Mouse (Mus musculus): ENCODE results near the gene Ripply3. TPM values are rescaled to one million over a fixed set of nuclear protein-coding genes. Genes with fewer than 3 reads are reported as not detected.

Gene Ripply3
- polyA plus RNA-seq, 1 experiment, result 0.21 TPM

DNA sequence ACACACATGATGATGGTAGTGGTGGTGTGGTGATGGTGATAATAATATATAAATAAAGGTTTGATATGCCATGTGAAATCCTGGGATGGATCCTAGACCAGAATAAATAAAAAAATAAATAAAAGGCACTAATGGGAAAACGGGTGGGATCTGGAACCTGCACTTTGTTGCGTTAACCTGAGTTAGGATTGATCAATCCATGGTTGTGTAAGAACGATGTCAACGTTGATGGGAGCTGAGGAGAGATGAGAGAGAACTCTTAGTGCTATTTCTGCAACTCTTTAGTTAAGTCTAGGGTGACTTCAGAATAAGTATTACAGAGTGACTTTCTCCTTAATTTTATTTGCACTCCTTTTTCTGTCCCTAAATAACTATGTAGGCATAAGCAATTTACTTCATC is 27.0 kb upstream of the Ripply3 start:
- TF ChIP-seq CTCF (IDR thresholded peaks at IDR 0.05; ENCODE audit: extremely low read depth, insufficient read depth, low read length) (no peak), POLR2A (IDR thresholded peaks at IDR 0.05; ENCODE audit: extremely low read depth, insufficient read depth, low read length) (no peak)

DNA sequence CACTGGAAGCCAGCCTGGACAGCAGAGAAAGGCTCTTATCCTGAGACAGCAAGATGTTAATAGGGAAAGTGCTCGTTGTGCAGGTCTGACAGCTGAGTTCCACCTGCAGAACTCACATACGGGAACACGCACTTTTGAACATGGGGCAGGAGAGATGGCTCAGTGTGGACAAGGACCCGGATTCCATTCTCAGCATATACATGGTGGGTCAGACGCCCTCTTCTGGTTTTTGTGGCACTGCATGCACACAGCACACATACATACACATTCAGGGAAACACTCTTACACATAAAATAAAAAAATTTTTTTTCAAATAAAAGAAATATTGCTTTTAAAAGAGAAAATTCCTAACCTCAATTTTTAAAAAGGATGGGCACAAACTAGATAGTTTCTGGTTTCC is 26.5 kb upstream of the Ripply3 start:
- Histone ChIP-seq H3K27ac (ENCODE audit: insufficient read depth, low read length) (no peak overlapping the region), H3K4me3 (ENCODE audit: insufficient read depth, low read length) (no peak overlapping the region), H3K4me1 (ENCODE audit: control insufficient read depth, insufficient read depth, low read length) (no peaks in the 10 kb centered on the region)
- 0 out of 2 replicates have a peak, but pooled peaks have one; percentile 11 for TF ChIP-seq CTCF (IDR thresholded peaks at IDR 0.05; ENCODE audit: extremely low read depth, insufficient read depth, low read length)
- no peak for TF ChIP-seq POLR2A (IDR thresholded peaks at IDR 0.05; ENCODE audit: extremely low read depth, insufficient read depth, low read length)

More for the DNA sequence above, 27.0 kb upstream of the Ripply3 start:
- Histone ChIP-seq H3K27ac (ENCODE audit: insufficient read depth, low read length) (no peak overlapping the region), H3K4me1 (ENCODE audit: control insufficient read depth, insufficient read depth, low read length) (no peaks in the 10 kb centered on the region), H3K4me3 (ENCODE audit: insufficient read depth, low read length) (no peak overlapping the region)

DNA sequence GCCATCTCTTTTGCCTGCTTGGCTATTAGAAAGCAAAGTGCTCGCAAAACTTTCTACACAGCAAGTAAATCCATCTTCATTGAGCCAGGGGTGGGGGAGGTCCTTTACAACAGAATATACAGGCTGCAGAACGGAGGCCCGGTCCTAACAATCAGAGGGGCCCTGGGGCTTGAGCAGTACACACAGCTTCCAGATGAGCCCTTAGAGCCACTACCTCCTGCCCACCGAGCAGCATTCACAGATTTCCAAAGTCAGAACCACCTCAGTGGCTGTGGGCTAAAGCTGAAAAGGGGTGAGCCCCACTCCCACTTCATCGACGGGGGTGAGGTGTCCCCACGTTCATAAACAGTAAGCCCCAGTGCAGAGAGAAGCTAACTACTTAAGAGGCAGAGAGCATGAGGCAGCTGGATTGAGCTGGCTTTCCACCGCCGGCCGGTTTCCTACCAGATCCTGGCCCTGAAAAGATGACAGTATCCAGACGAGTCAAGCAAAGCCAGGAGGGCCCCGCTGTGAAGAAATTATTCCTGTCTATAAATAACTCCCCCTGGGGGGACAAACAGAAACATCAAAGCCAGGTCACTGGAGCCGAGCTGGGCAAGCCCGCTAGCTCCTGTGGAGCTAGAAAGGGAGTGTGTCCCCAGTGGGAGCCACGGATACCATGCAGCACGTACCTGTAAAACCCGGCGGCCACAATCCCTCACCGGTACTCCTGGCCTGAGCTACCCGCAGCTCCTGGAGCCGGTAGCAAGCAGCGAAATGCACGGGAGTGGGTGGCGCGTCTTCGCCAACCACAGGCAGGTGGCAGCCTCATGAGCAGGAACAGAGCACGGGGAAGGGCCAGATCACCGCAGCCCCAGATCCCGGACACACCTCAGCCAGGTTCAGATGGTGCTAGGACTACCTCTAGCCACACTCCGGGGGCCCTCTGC is 25.7 kb upstream of the Ripply3 start:
- Histone ChIP-seq H3K4me1 (ENCODE audit: control insufficient read depth, insufficient read depth, low read length) (no peaks in the 10 kb centered on the region), H3K27ac (ENCODE audit: insufficient read depth, low read length) (peak overlapping the region; percentile 43), H3K4me3 (ENCODE audit: insufficient read depth, low read length) (peak overlapping the region; percentile 34)
- peak; percentile 31; the same call in 1 of the 2 replicates for TF ChIP-seq POLR2A (IDR thresholded peaks at IDR 0.05; ENCODE audit: extremely low read depth, insufficient read depth, low read length)
- TF ChIP-seq CTCF (IDR thresholded peaks at IDR 0.05; ENCODE audit: extremely low read depth, insufficient read depth, low read length), result peak; percentile 40; the same call in 1 of the 2 replicates

DNA sequence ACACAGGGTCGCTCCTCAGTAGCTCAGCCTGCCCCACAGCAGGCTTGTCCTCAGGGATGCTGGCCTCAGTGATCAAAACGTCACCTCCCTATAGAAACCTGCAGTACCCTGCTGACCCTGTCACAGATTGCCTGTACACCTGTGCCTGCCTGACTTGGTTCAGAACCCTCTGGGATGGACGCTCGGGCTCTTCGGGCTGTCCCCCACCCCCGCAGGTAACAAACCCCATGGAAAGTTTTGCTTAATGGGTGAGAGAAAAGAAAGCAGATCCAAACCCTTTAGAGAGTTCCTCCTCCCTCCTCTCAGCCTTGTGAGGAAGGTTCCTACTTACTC is 25.1 kb upstream of the Ripply3 start:
- no peak overlapping the region for H3K27ac ChIP-seq (ENCODE audit: insufficient read depth, low read length)
- H3K4me1 ChIP-seq (ENCODE audit: control insufficient read depth, insufficient read depth, low read length), result peaks cover 2% of the 10 kb centered on the region; the same call in 1 of the 2 replicates
- TF ChIP-seq CTCF (IDR thresholded peaks at IDR 0.05; ENCODE audit: extremely low read depth, insufficient read depth, low read length), result no peak
- TF ChIP-seq POLR2A (IDR thresholded peaks at IDR 0.05; ENCODE audit: extremely low read depth, insufficient read depth, low read length), result no peak
- H3K4me3 ChIP-seq (ENCODE audit: insufficient read depth, low read length), result peak overlapping the region; percentile 34

DNA sequence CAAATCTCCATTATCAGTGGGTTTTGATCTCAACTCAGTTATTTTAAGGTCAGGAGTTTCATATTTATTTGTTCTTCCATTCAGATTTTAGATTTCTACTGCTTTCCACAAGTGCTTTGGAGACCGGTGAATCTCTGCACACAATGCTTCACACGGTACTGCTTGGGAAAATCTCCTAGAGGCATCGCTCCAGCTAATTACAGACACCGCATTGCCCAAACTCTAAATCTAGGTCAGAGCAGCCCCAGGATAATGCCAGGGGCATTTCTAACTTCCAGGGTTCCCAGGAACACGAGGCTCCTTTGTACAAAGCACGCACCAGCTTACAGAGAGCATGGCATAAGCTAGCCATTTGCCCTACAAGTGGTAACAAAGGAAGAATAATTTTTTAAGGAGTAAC is 20.7 kb upstream of the Ripply3 start:
- no peak for TF ChIP-seq CTCF (IDR thresholded peaks at IDR 0.05; ENCODE audit: extremely low read depth, insufficient read depth, low read length)
- no peak for TF ChIP-seq POLR2A (IDR thresholded peaks at IDR 0.05; ENCODE audit: extremely low read depth, insufficient read depth, low read length)
- Histone ChIP-seq H3K4me1 (ENCODE audit: control insufficient read depth, insufficient read depth, low read length) (peaks cover 4% of the 10 kb centered on the region; the same call in 1 of the 2 replicates), H3K4me3 (ENCODE audit: insufficient read depth, low read length) (no peak overlapping the region), H3K27ac (ENCODE audit: insufficient read depth, low read length) (peak overlapping the region; percentile 36; the same call in 1 of the 2 replicates)

DNA sequence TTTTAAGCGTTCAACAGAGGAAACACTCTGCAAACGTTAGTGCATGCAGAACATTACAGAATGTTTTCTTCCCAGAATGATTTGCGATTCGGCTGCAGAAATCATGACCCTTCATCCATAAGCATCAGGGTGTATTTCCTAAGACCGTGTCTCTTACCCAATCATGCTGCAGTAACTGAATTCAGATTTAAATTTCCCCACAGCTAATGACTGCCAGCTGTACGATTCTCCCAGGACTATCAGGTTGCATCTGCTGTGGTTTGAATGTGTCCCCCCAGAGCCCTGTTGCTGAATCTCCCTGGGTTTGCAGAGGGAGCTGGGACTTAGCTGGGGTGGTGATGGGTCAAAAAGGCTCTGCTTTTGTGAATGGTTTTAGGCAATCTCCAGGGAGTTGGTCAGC is 20.3 kb upstream of the Ripply3 start:
- TF ChIP-seq POLR2A (IDR thresholded peaks at IDR 0.05; ENCODE audit: extremely low read depth, insufficient read depth, low read length) (no peak), CTCF (IDR thresholded peaks at IDR 0.05; ENCODE audit: extremely low read depth, insufficient read depth, low read length) (no peak)
- no peak overlapping the region for H3K4me3 ChIP-seq (ENCODE audit: insufficient read depth, low read length)
- H3K4me1 ChIP-seq (ENCODE audit: control insufficient read depth, insufficient read depth, low read length), result peaks cover 4% of the 10 kb centered on the region; the same call in 1 of the 2 replicates
- peak overlapping the region; percentile 36; the same call in 1 of the 2 replicates for H3K27ac ChIP-seq (ENCODE audit: insufficient read depth, low read length)

DNA sequence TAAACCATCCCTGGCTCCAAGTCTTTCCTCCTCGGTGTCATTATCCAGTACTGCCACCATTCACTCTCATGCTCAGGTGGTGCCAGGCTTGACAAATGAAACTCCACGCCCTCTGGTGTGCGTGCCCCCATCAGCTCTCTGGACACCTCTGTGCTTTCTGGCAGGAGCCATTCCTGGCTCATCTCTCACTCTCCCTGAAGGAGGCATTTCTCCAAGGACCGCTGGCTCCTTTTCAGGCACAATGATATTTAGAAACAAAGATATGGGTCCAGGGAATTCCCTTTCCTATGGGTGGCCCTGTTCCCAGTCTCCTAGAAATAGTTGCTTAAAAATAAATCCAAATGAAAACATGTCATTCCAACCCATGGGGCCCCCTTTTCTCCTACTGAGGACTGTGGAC is 19.2 kb upstream of the Ripply3 start:
- H3K4me1 ChIP-seq (ENCODE audit: control insufficient read depth, insufficient read depth, low read length), result peaks cover 5% of the 10 kb centered on the region; the same call in 1 of the 2 replicates
- no peak for TF ChIP-seq CTCF (IDR thresholded peaks at IDR 0.05; ENCODE audit: extremely low read depth, insufficient read depth, low read length)
- no peak overlapping the region for H3K4me3 ChIP-seq (ENCODE audit: insufficient read depth, low read length)
- H3K27ac ChIP-seq (ENCODE audit: insufficient read depth, low read length), result no peak overlapping the region

DNA sequence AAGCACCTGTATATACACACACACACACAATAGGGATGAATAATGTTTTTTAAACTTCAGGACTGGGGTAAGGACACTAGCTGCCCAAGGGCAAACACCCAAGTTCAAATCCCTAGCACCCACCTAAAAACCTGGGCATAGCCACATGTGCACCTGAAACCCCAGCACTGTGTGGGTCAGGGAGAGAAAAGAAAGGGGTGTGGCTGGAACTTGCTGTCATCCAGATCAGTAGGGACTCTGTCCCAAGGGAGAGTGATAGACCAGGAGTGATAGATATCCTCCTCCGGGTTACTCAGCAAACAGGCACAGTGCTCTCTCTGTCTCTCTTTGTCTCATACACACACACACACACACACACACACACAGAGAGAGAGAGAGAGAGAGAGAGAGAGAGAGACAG is 16.8 kb upstream of the Ripply3 start:
- Histone ChIP-seq H3K4me3 (ENCODE audit: insufficient read depth, low read length) (peak overlapping the region; percentile 79; the same call in 1 of the 2 replicates), H3K4me1 (ENCODE audit: control insufficient read depth, insufficient read depth, low read length) (peaks cover 5% of the 10 kb centered on the region; the same call in 1 of the 2 replicates), H3K27ac (ENCODE audit: insufficient read depth, low read length) (no peak overlapping the region)
- TF ChIP-seq POLR2A (IDR thresholded peaks at IDR 0.05; ENCODE audit: extremely low read depth, insufficient read depth, low read length) (no peak), CTCF (IDR thresholded peaks at IDR 0.05; ENCODE audit: extremely low read depth, insufficient read depth, low read length) (no peak)

DNA sequence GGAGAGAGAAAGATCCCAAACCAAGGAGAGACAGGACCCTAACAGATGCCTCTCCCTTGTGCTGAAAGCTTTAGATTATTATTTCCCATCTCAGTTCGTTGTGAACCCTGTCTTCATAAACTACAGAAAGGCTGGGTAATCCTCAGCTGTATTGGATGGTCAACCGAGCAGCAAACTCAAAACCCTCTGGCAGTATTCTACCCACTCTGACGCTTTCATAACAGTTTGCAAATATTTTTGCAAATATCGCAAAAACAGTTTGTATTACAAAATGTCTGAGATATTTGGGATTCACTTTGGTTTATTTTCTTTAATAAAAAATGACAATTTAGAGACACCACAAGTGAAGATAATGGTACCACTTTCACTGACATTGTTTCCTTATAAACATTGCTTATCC is 16.3 kb upstream of the Ripply3 start:
- TF ChIP-seq POLR2A (IDR thresholded peaks at IDR 0.05; ENCODE audit: extremely low read depth, insufficient read depth, low read length) (no peak), CTCF (IDR thresholded peaks at IDR 0.05; ENCODE audit: extremely low read depth, insufficient read depth, low read length) (no peak)
- Histone ChIP-seq H3K4me3 (ENCODE audit: insufficient read depth, low read length) (peak overlapping the region; percentile 79; the same call in 1 of the 2 replicates), H3K4me1 (ENCODE audit: control insufficient read depth, insufficient read depth, low read length) (peaks cover 5% of the 10 kb centered on the region; the same call in 1 of the 2 replicates), H3K27ac (ENCODE audit: insufficient read depth, low read length) (peak overlapping the region; percentile 81)
